23 mouse cellular contexts compared by ENCODE assay signal in the genomic region with DNA sequence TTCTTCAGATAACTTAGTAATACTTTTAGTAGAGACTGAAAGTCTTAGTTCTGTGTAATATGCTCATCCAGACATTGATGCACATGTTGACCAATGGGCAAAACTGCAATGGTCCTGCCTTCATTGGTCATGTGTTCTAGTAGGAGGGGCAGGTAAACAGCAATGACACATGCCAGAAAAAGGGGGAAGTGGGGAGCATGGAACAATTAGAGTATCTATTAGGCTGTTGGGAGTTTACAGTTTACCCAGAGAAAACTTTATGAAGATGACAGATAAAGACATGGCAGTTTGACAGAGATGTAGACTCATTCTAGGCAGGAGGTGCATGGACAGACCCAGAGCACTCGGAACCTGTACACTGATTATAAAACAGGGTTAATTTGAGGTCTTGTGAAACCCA.
DNase-seq lines count a peak whose midpoint lies in the region; ATAC-seq and TF ChIP-seq lines count a peak whose summit lies in the region.
"Had no signal": no experiment of that assay in that cellular context is flagged by ENCODE, and none has a peak within 500 bp of the region (broad histone marks: within the 10 kb centered on the region; RNA-seq: fewer than 3 reads in every experiment).

No protein-coding gene starts in this region.

- no peak overlapping the region for H3K27ac ChIP-seq in stomach, postnatal 0 days (replicated peaks)
- H3K27ac ChIP-seq in midbrain, embryonic 16.5 days (ENCODE audit: low read length), result no peak overlapping the region
- no peak overlapping the region for H3K27ac ChIP-seq in hindbrain, embryonic 12.5 days
- H3K27ac ChIP-seq: embryonic facial prominence, embryonic 12.5 days; forebrain, embryonic 12.5 days; heart, embryonic 10.5 days; hindbrain, embryonic 14.5 days; intestine, embryonic 15.5 days had no signal

- 92% methylated on average over 1 of the region's 1 CpGs for WGBS in stomach, postnatal 0 days
- WGBS in midbrain, embryonic 16.5 days, result 100% methylated on average over 1 of the region's 1 CpGs
- WGBS in hindbrain, embryonic 12.5 days, result 97% methylated on average over 1 of the region's 1 CpGs

- no peak overlapping the region for H3K4me3 ChIP-seq in G1E (ENCODE audit: low read depth, low read length)
- H3K4me3 ChIP-seq in stomach, postnatal 0 days (ENCODE audit: low read depth, low read length), result no peak overlapping the region
- H3K4me3 ChIP-seq in midbrain, embryonic 16.5 days (ENCODE audit: low read depth, low read length), result no peak overlapping the region
- no peak overlapping the region for H3K4me3 ChIP-seq in hindbrain, embryonic 12.5 days
- H3K4me3 ChIP-seq: embryonic facial prominence, embryonic 12.5 days; forebrain, embryonic 12.5 days; heart, embryonic 10.5 days; intestine, embryonic 15.5 days had no signal

- H3K9me3 ChIP-seq in G1E (replicated peaks), result no peaks in the 10 kb centered on the region
- H3K9me3 ChIP-seq in stomach, postnatal 0 days (ENCODE audit: control insufficient read depth, low read length), result no peaks in the 10 kb centered on the region
- H3K9me3 ChIP-seq in midbrain, embryonic 16.5 days (replicated peaks; ENCODE audit: control insufficient read depth, low read length, poor library complexity, severe bottlenecking), result no peaks in the 10 kb centered on the region
- no peaks in the 10 kb centered on the region for H3K9me3 ChIP-seq in hindbrain, embryonic 12.5 days (replicated peaks)
- H3K9me3 ChIP-seq: embryonic facial prominence, embryonic 12.5 days; forebrain, embryonic 12.5 days; heart, embryonic 10.5 days; intestine, embryonic 15.5 days had no signal

- peak; percentile 66 for ATAC-seq in G1E (ENCODE audit: extremely low read depth, insufficient number of reproducible peaks, low FRiP score, poor library complexity, severe bottlenecking)
- ATAC-seq in megakaryocyte, adult 5-6 weeks (ENCODE audit: poor library complexity, severe bottlenecking), result peak; percentile 70
- ATAC-seq in stomach, postnatal 0 days (ENCODE audit: low FRiP score, low TSS enrichment), result 0 out of 2 replicates have a peak, but pooled peaks have one; percentile 32
- ATAC-seq in midbrain, embryonic 16.5 days, result no peak
- ATAC-seq in hindbrain, embryonic 12.5 days (ENCODE audit: low FRiP score), result no peak
- ATAC-seq: CD4-positive, CD25-positive, alpha-beta regulatory T cell, adult 4 months; forebrain, embryonic 16.5 days; intestine, embryonic 15.5 days had no signal

- no peak for TF ChIP-seq EP300 in stomach, postnatal 0 days (optimal IDR thresholded peaks at IDR 0.05)

- DNase-seq in G1E (ENCODE audit: low spot score) (peak; percentile 4), MEL-GATA-1-ER (ENCODE audit: extremely low read depth, low read depth) (peak; percentile 9)
- no peak for DNase-seq in stomach, postnatal 0 days (ENCODE audit: low spot score)
- DNase-seq in gastrocnemius, postnatal 10 days, result no peak
- DNase-seq: adrenal gland, adult 2 months; adrenal gland, postnatal 25 days; B cell, adult 2 months; cerebellum, adult 2 months; cerebellum, postnatal 10 days; embryo, embryonic 11 days; gastrocnemius, postnatal 25 days; heart, adult 18-20 months; heart, postnatal 10 days had no signal

- H3K36me3 ChIP-seq in G1E (replicated peaks), result peaks cover 12% of the 10 kb centered on the region
- no peaks in the 10 kb centered on the region for H3K36me3 ChIP-seq in stomach, postnatal 0 days (ENCODE audit: control insufficient read depth, insufficient read depth, low read length)
- H3K36me3 ChIP-seq in midbrain, embryonic 16.5 days (ENCODE audit: control insufficient read depth, insufficient read depth, low read length), result no peaks in the 10 kb centered on the region
- H3K36me3 ChIP-seq in hindbrain, embryonic 12.5 days, result no peaks in the 10 kb centered on the region
- H3K36me3 ChIP-seq: embryonic facial prominence, embryonic 12.5 days; forebrain, embryonic 12.5 days; heart, embryonic 10.5 days; intestine, embryonic 15.5 days had no signal

- TF ChIP-seq CTCF in G1E (IDR thresholded peaks at IDR 0.05; ENCODE audit: low read depth, low read length), result no peak
- no peak for TF ChIP-seq CTCF in stomach, postnatal 0 days (IDR thresholded peaks at IDR 0.05; ENCODE audit: low read depth)

- H3K9ac ChIP-seq in stomach, postnatal 0 days (ENCODE audit: low read length), result no peak overlapping the region
- no peak overlapping the region for H3K9ac ChIP-seq in midbrain, embryonic 16.5 days (ENCODE audit: low read depth, low read length)
- H3K9ac ChIP-seq in hindbrain, embryonic 12.5 days, result no peak overlapping the region
- H3K9ac ChIP-seq: embryonic facial prominence, embryonic 12.5 days; forebrain, embryonic 12.5 days; hindbrain, embryonic 14.5 days; intestine, embryonic 15.5 days had no signal

- peaks cover 8% of the 10 kb centered on the region for H3K4me1 ChIP-seq in G1E (ENCODE audit: insufficient read depth, low read depth, low read length)
- H3K4me1 ChIP-seq in stomach, postnatal 0 days (replicated peaks; ENCODE audit: control insufficient read depth, insufficient read depth), result no peaks in the 10 kb centered on the region
- no peaks in the 10 kb centered on the region; the same call in 1 of the 2 replicates for H3K4me1 ChIP-seq in midbrain, embryonic 16.5 days (ENCODE audit: control insufficient read depth, insufficient read depth, low read length)
- peaks cover 2% of the 10 kb centered on the region; the same call in 1 of the 2 replicates for H3K4me1 ChIP-seq in hindbrain, embryonic 12.5 days
- H3K4me1 ChIP-seq: embryonic facial prominence, embryonic 12.5 days; intestine, embryonic 15.5 days had no signal

- H3K4me2 ChIP-seq in stomach, postnatal 0 days (replicated peaks; ENCODE audit: low read depth), result no peak overlapping the region
- H3K4me2 ChIP-seq in midbrain, embryonic 16.5 days (ENCODE audit: low read length), result no peak overlapping the region
- H3K4me2 ChIP-seq in hindbrain, embryonic 12.5 days (replicated peaks), result no peak overlapping the region
- H3K4me2 ChIP-seq: embryonic facial prominence, embryonic 12.5 days; forebrain, embryonic 12.5 days; hindbrain, embryonic 14.5 days; intestine, embryonic 15.5 days had no signal

- no peaks in the 10 kb centered on the region for H3K27me3 ChIP-seq in G1E (ENCODE audit: insufficient read depth, low read length)
- no peaks in the 10 kb centered on the region for H3K27me3 ChIP-seq in stomach, postnatal 0 days (ENCODE audit: control insufficient read depth, insufficient read depth, low read length)
- H3K27me3 ChIP-seq in midbrain, embryonic 16.5 days (ENCODE audit: control insufficient read depth, insufficient read depth, low read depth, low read length), result no peaks in the 10 kb centered on the region
- H3K27me3 ChIP-seq in hindbrain, embryonic 12.5 days, result no peaks in the 10 kb centered on the region
- H3K27me3 ChIP-seq: embryonic facial prominence, embryonic 12.5 days; forebrain, embryonic 12.5 days; intestine, embryonic 15.5 days had no signal

Comparison
In these comparisons a context has a peak if more than half of its experiments do, and no peak if none do; other contexts are left out.
1. ATAC-seq: peak in G1E (single experiment), megakaryocyte, adult 5-6 weeks (single experiment) and stomach, postnatal 0 days (single experiment); none in midbrain, embryonic 16.5 days (single experiment) and hindbrain, embryonic 12.5 days (single experiment).
2. DNase-seq: peak in G1E (single experiment) and MEL-GATA-1-ER (single experiment); none in stomach, postnatal 0 days (single experiment) and gastrocnemius, postnatal 10 days (single experiment).